ENCODE assay signal across 8 mouse cellular contexts in the genomic region with DNA sequence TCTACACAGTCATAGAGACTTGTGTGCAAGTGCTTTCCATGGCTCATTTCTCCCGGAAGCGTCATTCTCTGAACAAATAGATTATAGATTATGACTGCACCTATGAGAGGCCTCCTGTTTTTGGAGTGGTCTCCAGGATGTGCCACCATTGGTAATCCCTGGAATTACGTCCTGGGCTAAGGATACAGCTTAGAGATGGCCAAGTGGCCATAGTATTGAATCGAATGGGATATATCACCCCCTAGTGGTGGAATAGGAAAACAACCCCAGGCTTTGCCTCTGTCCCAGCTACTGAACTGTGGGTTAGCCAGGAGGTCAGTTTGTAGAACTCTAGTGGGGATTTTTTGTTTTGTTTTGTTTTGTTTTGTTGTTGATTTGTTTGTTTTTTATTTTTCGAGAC. TPM values are rescaled to one million over a fixed set of nuclear protein-coding genes. Genes with fewer than 3 reads are reported as not detected.
A peak's percentile ranks its signal among the peaks of the same experiment; 100 is the strongest.
DNase-seq lines count a peak whose midpoint lies in the region; ATAC-seq and TF ChIP-seq lines count a peak whose summit lies in the region.

No protein-coding gene starts in this region.

- H3K9ac ChIP-seq in lung, embryonic 14.5 days = no peak overlapping the region

- 38% methylated on average over 5 of the region's 5 CpGs for WGBS in lung, embryonic 14.5 days

- no peaks in the 10 kb centered on the region for H3K9me3 ChIP-seq in lung, embryonic 14.5 days (ENCODE audit: low read depth, low read length)

- intact Hi-C loops in gastrocnemius, adult 2 months (cut with DNase I) = loop anchor here (1.0 to 5.0 kb wide), 2 partner anchors 44 to 160 kb away; no protein-coding TSS in a partner anchor

- H3K4me2 ChIP-seq in lung, embryonic 14.5 days = no peak overlapping the region

- no peaks in the 10 kb centered on the region for H3K36me3 ChIP-seq in lung, embryonic 14.5 days (ENCODE audit: insufficient read depth)

- no peaks in the 10 kb centered on the region for H3K27me3 ChIP-seq in lung, embryonic 14.5 days (ENCODE audit: insufficient read depth, low read length)

- DNase-seq in gastrocnemius, adult 2 months = no peak
- no peak for DNase-seq in gastrocnemius, postnatal 25 days
- peak; percentile 18 for DNase-seq in urinary bladder, postnatal 14 days (ENCODE audit: low spot score)
- no peak for DNase-seq in urinary bladder, postnatal 10 days (ENCODE audit: low spot score)
- DNase-seq in lung, embryonic 14.5 days = peak; percentile 81
- no peak for DNase-seq in right cerebral cortex, postnatal 36 days (ENCODE audit: low spot score in 2 of 2)
- DNase-seq in urinary bladder, postnatal 36 days (ENCODE audit: low spot score in 2 of 2) = no peak

- no peak overlapping the region for H3K4me3 ChIP-seq in gastrocnemius, adult 2 months
- no peak overlapping the region for H3K4me3 ChIP-seq in lung, embryonic 14.5 days (ENCODE audit: low read depth, low read length)

- TF ChIP-seq CTCF in gastrocnemius, adult 2 months (IDR thresholded peaks at IDR 0.05) = peak; percentile 87
- TF ChIP-seq CTCF in lung, embryonic 14.5 days (IDR thresholded peaks at IDR 0.05; ENCODE audit: low read depth) = peak; percentile 76

- ATAC-seq in granulocyte monocyte progenitor cell, adult 5-6 weeks (replicated peaks; ENCODE audit: poor library complexity, severe bottlenecking) = peak; percentile 65
- peak; percentile 60; the same call in 1 of the 2 replicates for ATAC-seq in lung, embryonic 14.5 days (ENCODE audit: insufficient read depth)

- no peaks in the 10 kb centered on the region for H3K4me1 ChIP-seq in lung, embryonic 14.5 days (ENCODE audit: insufficient read depth)

- H3K27ac ChIP-seq in gastrocnemius, adult 2 months = no peak overlapping the region
- H3K27ac ChIP-seq in lung, embryonic 14.5 days (ENCODE audit: low read depth) = no peak overlapping the region

RNA-seq across cellular contexts. Expression of a gene that starts 21.4 kb away (rescaled TPM):
- total RNA-seq in gastrocnemius, adult 2 months (2021) = 1 to 10 TPM; 2.0 to 3.7 TPM
- total RNA-seq in gastrocnemius, postnatal 25 days (2021) = 1 to 10 TPM; 3.2 to 3.6 TPM
- total RNA-seq in granulocyte monocyte progenitor cell, adult 5-6 weeks (2014; fragmentation: Nextera tagmentation) = 0.45 TPM in 1 of 2 replicates, not detected in the other
- total RNA-seq in granulocyte monocyte progenitor cell, adult 5-6 weeks (2017) = 0.13 and 0.21 TPM in 2 replicates
- 2.4 and 2.5 TPM in 2 replicates for polyA plus RNA-seq in lung, embryonic 14.5 days (2014; fragmentation: Nextera tagmentation; extraction: Ambion mirVana)

RNA-seq across cellular contexts. Expression of a gene that starts 23.2 kb away (rescaled TPM):
- 10 to 100 TPM; 16.4 to 22.3 TPM for total RNA-seq in gastrocnemius, adult 2 months (2021)
- total RNA-seq in gastrocnemius, postnatal 25 days (2021) = 10 to 100 TPM; 17.6 to 18.4 TPM
- total RNA-seq in granulocyte monocyte progenitor cell, adult 5-6 weeks (2014; fragmentation: Nextera tagmentation) = 31.0 and 42.0 TPM in 2 replicates
- 33.7 and 36.8 TPM in 2 replicates for total RNA-seq in granulocyte monocyte progenitor cell, adult 5-6 weeks (2017)
- 13.0 and 13.9 TPM in 2 replicates for polyA plus RNA-seq in lung, embryonic 14.5 days (2014; fragmentation: Nextera tagmentation; extraction: Ambion mirVana)

RNA-seq across cellular contexts. Expression of a gene that starts 25.6 kb away (rescaled TPM):
- 10 to 100 TPM; 34.1 to 35.4 TPM for total RNA-seq in gastrocnemius, adult 2 months (2021)
- 10 to 100 TPM; 11.9 to 22.3 TPM for total RNA-seq in gastrocnemius, postnatal 25 days (2021)
- 358 and 366 TPM in 2 replicates for total RNA-seq in granulocyte monocyte progenitor cell, adult 5-6 weeks (2014; fragmentation: Nextera tagmentation)
- total RNA-seq in granulocyte monocyte progenitor cell, adult 5-6 weeks (2017) = 177 and 225 TPM in 2 replicates
- 484 and 540 TPM in 2 replicates for polyA plus RNA-seq in lung, embryonic 14.5 days (2014; fragmentation: Nextera tagmentation; extraction: Ambion mirVana)

Comparison
In these comparisons a context has a peak if more than half of its experiments do, and no peak if none do; other contexts are left out.
1. DNase-seq: peak in urinary bladder, postnatal 14 days (single experiment) and lung, embryonic 14.5 days (single experiment); none in gastrocnemius, adult 2 months (single experiment), gastrocnemius, postnatal 25 days (single experiment), urinary bladder, postnatal 10 days (single experiment), right cerebral cortex, postnatal 36 days (0 of 2) and urinary bladder, postnatal 36 days (0 of 2).
2. RNA of a gene that starts 25.6 kb away (total RNA-seq): 177 to 366 TPM in granulocyte monocyte progenitor cell, adult 5-6 weeks; 34.1 to 35.4 TPM in gastrocnemius, adult 2 months and 11.9 to 22.3 TPM in gastrocnemius, postnatal 25 days; every median in the first group is over 4 times any median in the second.